Mouse (Mus musculus) heart, postnatal 0 days (tissue): ENCODE data around the gene Havcr2. TPM values are rescaled to one million over a fixed set of nuclear protein-coding genes. Genes with fewer than 3 reads are reported as not detected.

Experiments used
- ATAC-seq: fragments of 200-750 bp; cut with Nextera tagmentation; 2 replicates; pipeline ENCODE4 v1.8.0; 2017; ENCODE audit warnings: low read depth, moderate number of reproducible peaks, moderate library complexity; ENCODE audit not compliant: insufficient read depth
- DNase-seq: peaks from one replicate; pipeline ENCODE4 v3.0.0-alpha.2; 2016; ENCODE audit warnings: low spot score
- H3K27ac ChIP-seq: fragments of 300-500 bp; sonication (generic); 2 replicates; pipeline ENCODE4 v1.5.1; 2014; ENCODE audit warnings: low read depth, mild to moderate bottlenecking
- H3K27me3 ChIP-seq: fragments of 300-500 bp; sonication (generic); 2 replicates; pipeline ENCODE4 v1.6.1; 2014; ENCODE audit warnings: low read length, mixed read lengths; ENCODE audit not compliant: control insufficient read depth, insufficient read depth
- H3K36me3 ChIP-seq: fragments of 300-500 bp; sonication (generic); replicated peaks from 2 replicates; pipeline ENCODE4 v1.6.1; 2014; ENCODE audit warnings: low read length, mixed read lengths; ENCODE audit not compliant: control insufficient read depth, insufficient read depth
- H3K4me1 ChIP-seq: fragments of 300-500 bp; sonication (generic); 2 replicates; pipeline ENCODE4 v1.6.1; 2014; ENCODE audit warnings: antibody characterized with exemption; ENCODE audit not compliant: control insufficient read depth, insufficient read depth
- H3K4me2 ChIP-seq: fragments of 300-500 bp; sonication (generic); 2 replicates; pipeline ENCODE4 v1.6.1; 2014; ENCODE audit warnings: low read depth, mild to moderate bottlenecking, low read length, moderate library complexity
- H3K4me3 ChIP-seq: fragments of 300-500 bp; sonication (generic); 2 replicates; pipeline ENCODE4 v1.5.1; 2014; ENCODE audit warnings: low read depth, low read length
- H3K9ac ChIP-seq: fragments of 300-500 bp; sonication (generic); replicated peaks from 2 replicates; pipeline ENCODE4 v1.6.1; 2014; ENCODE audit warnings: low read depth, low read length, mixed read lengths
- H3K9me3 ChIP-seq: fragments of 300-500 bp; sonication (generic); replicated peaks from 2 replicates; pipeline ENCODE4 v1.6.1; 2016; ENCODE audit warnings: low read length; ENCODE audit not compliant: control insufficient read depth
- CTCF ChIP-seq: IDR thresholded peaks from 2 replicates; pipeline ENCODE4 v1.5.1; 2016; ENCODE audit warnings: antibody characterized with exemption, control low read depth, low read depth
- EP300 ChIP-seq: IDR thresholded peaks from 2 replicates; pipeline ENCODE4 v1.6.1; 2016; ENCODE audit warnings: antibody characterized with exemption, low read depth
- WGBS: fragments of 180-500 bp; shearing (Covaris S2); extraction: QIAGEN DNeasy Blood & Tissue Kit; methylation state at CpG from one replicate; pipeline ENCODE4 v1.1.7; 2014; 5-methylcytosine and 5-hydroxymethylcytosine counted together
- polyA plus RNA-seq: library from polyadenylated mRNA; unstranded; fragments of >200 nt; fragmentation: Nextera tagmentation; extraction: Ambion mirVana; gene quantifications from 2 replicates; pipeline ENCODE4 v1.2.1, GENCODE M21; 2015
- total RNA-seq: library from RNA; depleted of rRNA; stranded (reverse); fragments of >200 nt; gene quantifications from 2 replicates; pipeline ENCODE4 v1.2.3, GENCODE M21; 2014; ENCODE audit warnings: low replicate concordance

The Havcr2 gene
- total and polyA plus RNA-seq, 2 experiments from 2014 or later: 0.07 TPM; not detected in 1

DNA sequence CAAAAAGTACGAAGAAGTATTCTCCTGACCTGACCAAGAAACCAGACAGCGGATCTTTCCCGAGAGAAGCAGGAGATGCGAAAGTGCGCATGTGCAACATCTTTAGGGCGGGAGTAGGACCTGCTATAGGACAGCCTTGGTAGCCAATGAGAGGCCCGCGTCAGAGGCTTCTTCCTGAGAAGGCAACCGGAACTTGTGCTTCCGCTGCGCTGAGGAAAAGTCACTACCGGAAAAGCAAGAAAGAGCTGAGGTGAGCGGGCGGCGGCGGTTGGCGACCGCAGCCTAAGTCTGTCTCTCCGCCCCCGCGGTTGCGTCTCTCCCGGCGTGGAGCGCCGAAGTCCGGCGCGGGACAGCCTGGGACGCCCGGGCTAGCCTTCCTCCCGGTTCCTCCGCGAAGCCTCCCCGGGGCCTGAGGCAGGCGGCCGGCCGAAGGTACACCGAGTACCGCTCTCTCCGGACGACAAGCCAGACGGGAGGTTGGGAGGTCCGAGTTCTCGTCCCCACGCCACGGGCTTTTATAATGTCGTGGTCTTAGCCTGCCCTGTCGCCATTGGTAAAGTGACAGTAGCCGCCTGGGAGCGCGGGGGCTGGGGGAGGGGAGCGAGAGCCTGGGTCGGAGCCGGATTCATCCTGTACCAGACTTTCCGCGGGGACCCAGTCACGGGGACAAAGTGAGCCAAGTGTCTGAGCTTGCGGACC is 17.8 kb upstream of the Havcr2 start, which contains the start of gene Med7:
Gene Med7, plus strand, starts transcription at position 166 of the 699 bp plus-strand sequence.
- under 1% methylated on average over 55 of the region's 59 CpGs for WGBS
- Histone ChIP-seq H3K9ac (peak within 1 kb of the TSS; percentile 91), H3K4me3 (peak within 1 kb of the TSS; percentile 90), H3K27me3 (no peaks in the 10 kb centered on the region), H3K27ac (peak within 1 kb of the TSS; percentile 97), H3K36me3 (peaks cover 8% of the 10 kb centered on the region), H3K4me2 (peak within 1 kb of the TSS; percentile 90), H3K9me3 (no peaks in the 10 kb centered on the region), H3K4me1 (peaks cover 4% of the 10 kb centered on the region; the same call in 1 of the 2 replicates)
- ATAC-seq (peak; percentile 99), DNase-seq (peak; percentile 97)
- TF ChIP-seq CTCF (no peak), EP300 (no peak)

GRCm38 (mm10) chr11:46437459-46438000 is 17.2 kb upstream of the Havcr2 start:
- Histone ChIP-seq H3K36me3 (peaks cover 8% of the 10 kb centered on the region), H3K4me2 (peak overlapping the region; percentile 90), H3K27ac (peak overlapping the region; percentile 97), H3K4me1 (peaks cover 4% of the 10 kb centered on the region; the same call in 1 of the 2 replicates), H3K27me3 (no peaks in the 10 kb centered on the region), H3K9me3 (no peaks in the 10 kb centered on the region), H3K4me3 (peak overlapping the region; percentile 90), H3K9ac (peak overlapping the region; percentile 91)
- TF ChIP-seq CTCF (no peak), EP300 (no peak)
- DNase-seq: peak; percentile 18
- ATAC-seq: peak; percentile 36; the same call in 1 of the 2 replicates
- WGBS: 2% methylated on average over 23 of the region's 23 CpGs

GRCm38 (mm10) chr11:46439005-46439543 is 15.7 kb upstream of the Havcr2 start:
- ATAC-seq: no peak
- H3K9ac ChIP-seq: no peak overlapping the region
- WGBS: 82% methylated on average over 5 of the region's 5 CpGs
- no peaks in the 10 kb centered on the region for H3K27me3 ChIP-seq
- TF ChIP-seq CTCF (no peak), EP300 (no peak)
- H3K4me3 ChIP-seq: no peak overlapping the region
- no peaks in the 10 kb centered on the region for H3K9me3 ChIP-seq
- H3K4me1 ChIP-seq: peaks cover 4% of the 10 kb centered on the region; the same call in 1 of the 2 replicates
- H3K27ac ChIP-seq: no peak overlapping the region
- H3K4me2 ChIP-seq: no peak overlapping the region
- peaks cover 13% of the 10 kb centered on the region for H3K36me3 ChIP-seq
- DNase-seq: no peak

DNA sequence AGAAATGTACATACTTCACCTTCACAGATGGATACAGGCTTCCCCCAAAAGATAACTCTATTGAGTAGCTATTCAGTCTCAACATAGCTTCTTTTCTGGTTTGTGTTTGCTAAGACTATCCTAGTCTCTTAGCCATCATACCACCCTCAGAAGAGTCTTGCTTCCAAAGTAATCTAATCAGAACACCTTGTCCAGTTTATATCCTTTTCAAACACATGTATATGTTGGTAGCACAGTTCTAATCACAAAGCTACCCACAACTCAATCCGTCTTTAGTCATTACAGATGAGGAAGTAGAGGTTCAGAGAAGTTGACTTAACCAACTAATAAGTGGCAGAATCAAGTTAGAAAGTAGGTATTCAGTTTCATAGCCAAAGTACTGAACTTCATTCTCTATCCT is 13.0 kb upstream of the Havcr2 start:
- TF ChIP-seq EP300: no peak

GRCm38 (mm10) chr11:46443152-46443551 is 11.6 kb upstream of the Havcr2 start:
- H3K27ac ChIP-seq: no peak overlapping the region
- H3K36me3 ChIP-seq: peaks cover 13% of the 10 kb centered on the region
- H3K4me3 ChIP-seq: no peak overlapping the region
- H3K4me1 ChIP-seq: no peaks in the 10 kb centered on the region
- H3K9me3 ChIP-seq: no peaks in the 10 kb centered on the region
- ATAC-seq (no peak), DNase-seq (no peak)
- TF ChIP-seq CTCF (no peak; the same call in 1 of the 2 replicates), EP300 (no peak)
- H3K9ac ChIP-seq: no peak overlapping the region
- H3K27me3 ChIP-seq: no peaks in the 10 kb centered on the region
- 89% methylated on average over 1 of the region's 1 CpGs for WGBS
- H3K4me2 ChIP-seq: no peak overlapping the region

More for the DNA sequence above, 13.0 kb upstream of the Havcr2 start:
- 74% methylated on average over 1 of the region's 1 CpGs for WGBS
- Histone ChIP-seq H3K9ac (no peak overlapping the region), H3K27ac (no peak overlapping the region), H3K4me1 (no peaks in the 10 kb centered on the region), H3K9me3 (no peaks in the 10 kb centered on the region), H3K4me3 (no peak overlapping the region), H3K36me3 (peaks cover 13% of the 10 kb centered on the region), H3K4me2 (no peak overlapping the region), H3K27me3 (no peaks in the 10 kb centered on the region)
- no peak for DNase-seq
- ATAC-seq: no peak
